Mouse (Mus musculus): ENCODE results near the gene Idua.

Idua gene

GRCm38 (mm10) chr5:108727425-108727824, 67.3 kb downstream of the Idua start:
- no peak for DNase-seq

Data from thymus, adult 18-20 months (tissue).